Mouse (Mus musculus) megakaryocyte, embryonic 14.5 days (primary cell): ENCODE data around the gene Ern1.

Source experiments
- FLI1 ChIP-seq: IDR thresholded peaks from 2 replicates; pipeline ENCODE4 v1.6.1; 2012; ENCODE audit warnings: low read length, inconsistent platforms, mixed read lengths
- GATA1 ChIP-seq: IDR thresholded peaks from 3 replicates; pipeline ENCODE4 v1.6.1; 2012; ENCODE audit warnings: mixed read lengths, low read length, inconsistent platforms, borderline replicate concordance

DNA sequence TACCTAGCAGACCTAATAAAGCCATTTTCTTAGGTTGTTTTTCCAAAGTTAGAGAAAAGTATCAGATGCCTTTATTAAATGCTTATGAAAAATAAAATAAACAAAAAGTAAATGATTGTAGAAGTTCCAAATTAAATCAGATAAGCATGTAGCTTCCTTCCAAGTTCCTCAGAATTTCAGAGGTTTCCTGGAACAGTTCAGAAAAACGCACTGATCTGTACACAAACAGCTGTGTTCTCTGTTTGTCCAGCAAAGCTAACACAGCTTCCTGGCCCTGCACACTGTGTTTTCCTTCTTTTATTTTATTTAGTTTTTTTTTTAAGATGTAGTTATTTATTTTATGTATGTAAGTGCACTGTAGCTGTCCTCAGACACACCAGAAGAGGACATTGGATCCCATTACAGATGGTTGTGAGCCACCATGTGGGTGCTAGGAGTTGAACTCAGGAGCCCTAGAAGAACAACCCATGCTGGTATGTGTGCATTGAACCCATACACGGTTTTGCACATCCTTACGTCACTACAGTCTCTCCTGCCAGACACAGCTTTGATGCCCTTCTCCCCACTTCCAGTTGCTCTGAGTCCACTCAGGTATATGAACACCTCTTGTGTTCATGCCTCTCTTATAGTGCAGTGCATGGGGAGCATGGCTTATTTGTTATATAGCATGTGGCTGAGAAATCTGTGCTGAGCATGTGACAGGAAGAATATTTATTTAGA lies 74.9 kb downstream of the Ern1 start:
- no peak for TF ChIP-seq GATA1
- no peak for TF ChIP-seq FLI1
